Comparison of ENCODE assay signal across 8 mouse cellular contexts in genomic region chr13:111797021-111797420, GRCm38 (mm10). TPM values are rescaled to one million over a fixed set of nuclear protein-coding genes. Genes with fewer than 3 reads are reported as not detected.
DNase-seq lines count a peak whose midpoint lies in the region; ATAC-seq and TF ChIP-seq lines count a peak whose summit lies in the region.

No protein-coding gene starts in this region.

- no peak for TF ChIP-seq RAD21 in MEL (IDR thresholded peaks at IDR 0.05; ENCODE audit: low read depth, low read length)

- 20% methylated on average over 8 of the region's 8 CpGs for WGBS in embryonic facial prominence, embryonic 14.5 days
- 11% methylated on average over 8 of the region's 8 CpGs for WGBS in heart, embryonic 13.5 days
- 15% methylated on average over 8 of the region's 8 CpGs for WGBS in kidney, embryonic 16.5 days

- no peaks in the 10 kb centered on the region for H3K9me3 ChIP-seq in MEL (replicated peaks; ENCODE audit: insufficient read depth, low read length)
- no peaks in the 10 kb centered on the region for H3K9me3 ChIP-seq in embryonic facial prominence, embryonic 14.5 days (ENCODE audit: control insufficient read depth, low read length)
- no peaks in the 10 kb centered on the region for H3K9me3 ChIP-seq in heart, embryonic 13.5 days
- H3K9me3 ChIP-seq in kidney, embryonic 16.5 days (ENCODE audit: low read length) = no peaks in the 10 kb centered on the region

- peak; percentile 89 for ATAC-seq in embryonic facial prominence, embryonic 14.5 days (ENCODE audit: low read depth)
- ATAC-seq in heart, embryonic 13.5 days (ENCODE audit: extremely low read depth, insufficient number of reproducible peaks, low FRiP score, low TSS enrichment) = 0 out of 2 replicates have a peak, but pooled peaks have one; percentile 71
- ATAC-seq in kidney, embryonic 16.5 days (ENCODE audit: low FRiP score, low TSS enrichment) = peak; percentile 91

- H3K4me2 ChIP-seq in embryonic facial prominence, embryonic 14.5 days (ENCODE audit: low read depth, low read length) = peak overlapping the region; percentile 30; the same call in 1 of the 2 replicates
- peak overlapping the region; percentile 57 for H3K4me2 ChIP-seq in heart, embryonic 13.5 days
- peak overlapping the region; percentile 27 for H3K4me2 ChIP-seq in kidney, embryonic 16.5 days (replicated peaks; ENCODE audit: low read depth, low read length)

- no peaks in the 10 kb centered on the region; a peak in 1 of 4 replicates for H3K36me3 ChIP-seq in MEL (ENCODE audit: control insufficient read depth in 1 of 2, insufficient read depth in 2 of 2, low read length in 2 of 2)
- H3K36me3 ChIP-seq in embryonic facial prominence, embryonic 14.5 days (ENCODE audit: control insufficient read depth, insufficient read depth, low read length) = no peaks in the 10 kb centered on the region
- 0 out of 2 replicates have a peak, but pooled peaks cover 5% of the 10 kb centered on the region for H3K36me3 ChIP-seq in heart, embryonic 13.5 days
- no peaks in the 10 kb centered on the region for H3K36me3 ChIP-seq in kidney, embryonic 16.5 days (ENCODE audit: insufficient read depth, low read length)

- TF ChIP-seq EP300 in MEL (IDR thresholded peaks at IDR 0.05; ENCODE audit: low read depth in 1 of 2, low read length in 2 of 2) = no peak

- DNase-seq in 416B (ENCODE audit: low read depth) (peak; percentile 89), MEL (ENCODE audit: low read depth, low spot score) (peak; percentile 67)
- DNase-seq in embryonic facial prominence, embryonic 14.5 days (ENCODE audit: low spot score) = peak; percentile 84
- peak; percentile 86 for DNase-seq in lung, postnatal 25 days (ENCODE audit: low spot score)
- DNase-seq in spleen, adult 12 weeks (ENCODE audit: low spot score) = peak; percentile 59
- DNase-seq in layer of hippocampus, postnatal 36 days = no peak

- peaks cover 3% of the 10 kb centered on the region; the same call in 1 of the 2 replicates for H3K79me2 ChIP-seq in MEL (ENCODE audit: control insufficient read depth, insufficient read depth, low read length, poor library complexity)

- TF ChIP-seq CTCF in MEL (IDR thresholded peaks at IDR 0.05 in 2 of 3, conservative IDR thresholded peaks at IDR 0.05 in 1 of 3; ENCODE audit: control insufficient read depth in 1 of 3, insufficient read depth in 1 of 3, low read depth in 2 of 3, low read length in 3 of 3, poor library complexity in 1 of 3, severe bottlenecking in 1 of 3) = no peak

- peak overlapping the region; percentile 53 to 67 for H3K4me3 ChIP-seq in MEL (ENCODE audit: control insufficient read depth in 1 of 2, insufficient read depth in 1 of 2, low read depth in 2 of 2, low read length in 2 of 2)
- H3K4me3 ChIP-seq in embryonic facial prominence, embryonic 14.5 days (ENCODE audit: low read depth, low read length) = no peak overlapping the region
- peak overlapping the region; percentile 15; the same call in 1 of the 2 replicates for H3K4me3 ChIP-seq in heart, embryonic 13.5 days
- no peak overlapping the region for H3K4me3 ChIP-seq in kidney, embryonic 16.5 days (ENCODE audit: low read length)

- H3K27ac ChIP-seq in MEL (ENCODE audit: control insufficient read depth, low read depth, low read length) = peak overlapping the region; percentile 62
- H3K27ac ChIP-seq in embryonic facial prominence, embryonic 14.5 days (replicated peaks; ENCODE audit: low read depth, low read length) = peak overlapping the region; percentile 33
- peak overlapping the region; percentile 85 for H3K27ac ChIP-seq in heart, embryonic 13.5 days (replicated peaks)
- H3K27ac ChIP-seq in kidney, embryonic 16.5 days (ENCODE audit: low read length) = peak overlapping the region; percentile 66

- peak overlapping the region; percentile 50; the same call in 1 of the 2 replicates for H3K9ac ChIP-seq in MEL (ENCODE audit: control insufficient read depth, low read depth, low read length, poor library complexity, severe bottlenecking)
- H3K9ac ChIP-seq in embryonic facial prominence, embryonic 14.5 days (ENCODE audit: low read depth, low read length) = no peak overlapping the region
- H3K9ac ChIP-seq in heart, embryonic 13.5 days = peak overlapping the region; percentile 59
- no peak overlapping the region for H3K9ac ChIP-seq in kidney, embryonic 16.5 days (replicated peaks; ENCODE audit: low read length)

- H3K27me3 ChIP-seq in MEL (ENCODE audit: control insufficient read depth in 1 of 2, insufficient read depth in 2 of 2, low read length in 2 of 2) = no peaks in the 10 kb centered on the region
- H3K27me3 ChIP-seq in embryonic facial prominence, embryonic 14.5 days (replicated peaks; ENCODE audit: control insufficient read depth, insufficient read depth, low read length) = no peaks in the 10 kb centered on the region
- H3K27me3 ChIP-seq in heart, embryonic 13.5 days (replicated peaks) = no peaks in the 10 kb centered on the region
- no peaks in the 10 kb centered on the region for H3K27me3 ChIP-seq in kidney, embryonic 16.5 days (ENCODE audit: insufficient read depth, low read length)

- TF ChIP-seq POLR2A in MEL (IDR thresholded peaks at IDR 0.05; ENCODE audit: control insufficient read depth in 1 of 2, insufficient read depth in 1 of 2, low read depth in 1 of 2, low read length in 2 of 2, poor library complexity in 1 of 2) = peak in 1 of 2 experiments; percentile 29; a peak in 1 of 4 replicates

- H3K4me1 ChIP-seq in MEL (ENCODE audit: control insufficient read depth in 1 of 2, insufficient read depth in 2 of 2, low read length in 2 of 2) = peaks cover 0 to 16% of the 10 kb centered on the region in 2 experiments; a peak in 3 of 4 replicates
- H3K4me1 ChIP-seq in embryonic facial prominence, embryonic 14.5 days (ENCODE audit: control insufficient read depth, insufficient read depth, low read length) = peaks cover 58% of the 10 kb centered on the region
- peaks cover 77% of the 10 kb centered on the region for H3K4me1 ChIP-seq in heart, embryonic 13.5 days
- peaks cover 89% of the 10 kb centered on the region for H3K4me1 ChIP-seq in kidney, embryonic 16.5 days (ENCODE audit: insufficient read depth, low read length)

TF ChIP-seq in MEL, 35 proteins besides CTCF, POLR2A, EP300 and RAD21:
- TF ChIP-seq NELFE (IDR thresholded peaks at IDR 0.05; ENCODE audit: low read depth, low read length) (no peak), MAFK (IDR thresholded peaks at IDR 0.05; ENCODE audit: borderline replicate concordance, low read depth, low read length) (no peak), RCOR1 (IDR thresholded peaks at IDR 0.05; ENCODE audit: low read depth, low read length) (no peak), ELF1 (IDR thresholded peaks at IDR 0.05; ENCODE audit: low read depth, low read length) (peak; percentile 67), UBTF (IDR thresholded peaks at IDR 0.05; ENCODE audit: borderline replicate concordance, insufficient read depth, low read depth, low read length) (no peak), CHD2 (IDR thresholded peaks at IDR 0.05; ENCODE audit: low read length) (no peak), GABPA (IDR thresholded peaks at IDR 0.05; ENCODE audit: low read depth, low read length) (no peak), MYB (IDR thresholded peaks at IDR 0.05; ENCODE audit: low read depth, low read length) (no peak), ZMIZ1 (IDR thresholded peaks at IDR 0.05; ENCODE audit: low read depth, low read length) (no peak), NRF1 (IDR thresholded peaks at IDR 0.05; ENCODE audit: insufficient read depth, low read depth, low read length, poor library complexity, severe bottlenecking) (no peak), BHLHE40 (IDR thresholded peaks at IDR 0.05; ENCODE audit: borderline replicate concordance, low read depth, low read length) (peak; percentile 87), GATA1 (IDR thresholded peaks at IDR 0.05; ENCODE audit: low read depth, low read length) (no peak), SIN3A (IDR thresholded peaks at IDR 0.05; ENCODE audit: low read length) (no peak)

RNA-seq across cellular contexts. Expression of gene Map3k1, which starts 11.8 kb away (rescaled TPM):
- total RNA-seq in MEL (2012; rRNA removed) = 4.3 and 7.3 TPM in 2 replicates
- 10 to 100 TPM in 1 of 2 experiments, 1 to 10 TPM in 1; 4.4 to 20.7 TPM for polyA plus RNA-seq in MEL (2012; ENCODE audit: insufficient read depth in 1 of 2, insufficient read length in 2 of 2, low read depth in 1 of 2, low replicate concordance in 2 of 2, missing spikeins in 1 of 2)
- 17.7 TPM in 2 replicates for polyA plus RNA-seq in embryonic facial prominence, embryonic 14.5 days (2014; fragmentation: Nextera tagmentation; extraction: Ambion mirVana)
- polyA plus RNA-seq in heart, embryonic 13.5 days (2015; fragmentation: Nextera tagmentation; extraction: Ambion mirVana) = 12.5 and 12.8 TPM in 2 replicates
- 26.6 and 31.1 TPM in 2 replicates for polyA plus RNA-seq in kidney, embryonic 16.5 days (2015; fragmentation: Nextera tagmentation; extraction: Ambion mirVana)
- total RNA-seq in layer of hippocampus, postnatal 36 days (2021) = 10 to 100 TPM; 12.2 to 17.1 TPM

Comparison
In these comparisons a context has a peak if more than half of its experiments do, and no peak if none do; other contexts are left out.
1. DNase-seq: peak in 416B (single experiment), MEL (single experiment), embryonic facial prominence, embryonic 14.5 days (single experiment), lung, postnatal 25 days (single experiment) and spleen, adult 12 weeks (single experiment); none in layer of hippocampus, postnatal 36 days (0 of 2).
2. H3K27ac ChIP-seq: peak in every context shown above with its lines; median percentile 85 in heart, embryonic 13.5 days; 66 in kidney, embryonic 16.5 days; 62 in MEL; 33 in embryonic facial prominence, embryonic 14.5 days.
3. H3K4me3 ChIP-seq: peak in MEL (2 of 2) and heart, embryonic 13.5 days (single experiment); none in embryonic facial prominence, embryonic 14.5 days (single experiment) and kidney, embryonic 16.5 days (single experiment).
4. H3K9ac ChIP-seq: peak in MEL (single experiment) and heart, embryonic 13.5 days (single experiment); none in embryonic facial prominence, embryonic 14.5 days (single experiment) and kidney, embryonic 16.5 days (single experiment).
5. Peak in every context shown above with its lines, with median percentiles within 50 percentile points of each other: ATAC-seq and H3K4me2 ChIP-seq.